Mouse (Mus musculus): ENCODE data around the gene Pheta2.
"Not testable (repeated sequence)": the region's sequence is repeated elsewhere in the genome, so short reads cannot be mapped to it uniquely, and the experiment has no call there.

Gene Pheta2

DNA sequence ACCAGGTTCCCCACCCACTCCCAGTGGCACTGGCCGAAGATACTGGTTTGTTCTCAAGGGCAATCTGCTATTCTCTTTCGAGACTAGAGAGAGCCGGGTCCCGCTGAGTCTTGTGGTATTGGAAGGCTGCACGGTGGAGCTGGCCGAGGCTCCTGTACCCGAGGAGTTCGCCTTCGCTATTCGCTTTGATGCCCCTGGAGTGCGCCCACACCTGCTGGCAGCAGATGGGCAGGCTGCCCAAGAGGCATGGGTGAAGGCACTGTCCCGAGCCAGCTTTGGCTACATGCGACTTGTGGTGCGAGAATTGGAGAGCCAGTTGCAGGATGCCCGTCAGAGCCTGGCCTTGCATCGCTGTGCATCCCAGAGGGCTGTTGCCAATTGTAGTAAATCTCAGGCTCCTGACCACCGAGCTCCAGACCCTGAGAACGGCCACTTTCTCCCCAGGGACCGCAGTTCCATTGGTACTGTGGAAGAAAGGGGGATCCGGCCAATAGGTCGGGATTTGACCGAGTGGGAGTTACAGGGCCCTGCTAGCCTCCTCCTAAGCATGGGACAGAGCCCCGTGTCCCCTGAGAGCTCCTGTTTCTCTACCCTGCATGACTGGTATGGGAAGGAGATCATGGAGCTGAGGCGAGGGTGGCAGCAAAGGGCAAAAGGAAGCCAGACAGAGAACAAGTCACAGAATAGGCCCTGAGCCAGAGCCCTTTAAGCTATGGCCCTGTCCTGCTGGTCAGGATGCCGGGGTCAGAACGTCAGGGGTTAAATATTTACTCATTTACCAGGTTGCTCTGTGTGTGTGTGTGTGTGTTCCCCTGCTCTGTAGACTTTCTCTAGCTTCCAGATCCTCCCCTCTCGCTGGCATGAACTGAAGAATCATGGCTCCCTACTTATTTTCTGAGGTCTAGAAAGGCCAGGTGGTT lies 4.9 kb downstream of the Pheta2 start:
- DNase-seq: peak in 1 of 2 experiments; percentile 38

- no peak for DNase-seq
Measured at GRCm38 (mm10) chr15:82344971-82345370, 6.2 kb downstream of the Pheta2 start.

- peak; percentile 98 for DNase-seq
Measured at GRCm38 (mm10) chr15:82345820-82346470, 7.2 kb downstream of the Pheta2 start.

- DNase-seq: no peak
Measured at GRCm38 (mm10) chr15:82346580-82347302, 8.0 kb downstream of the Pheta2 start.

DNA sequence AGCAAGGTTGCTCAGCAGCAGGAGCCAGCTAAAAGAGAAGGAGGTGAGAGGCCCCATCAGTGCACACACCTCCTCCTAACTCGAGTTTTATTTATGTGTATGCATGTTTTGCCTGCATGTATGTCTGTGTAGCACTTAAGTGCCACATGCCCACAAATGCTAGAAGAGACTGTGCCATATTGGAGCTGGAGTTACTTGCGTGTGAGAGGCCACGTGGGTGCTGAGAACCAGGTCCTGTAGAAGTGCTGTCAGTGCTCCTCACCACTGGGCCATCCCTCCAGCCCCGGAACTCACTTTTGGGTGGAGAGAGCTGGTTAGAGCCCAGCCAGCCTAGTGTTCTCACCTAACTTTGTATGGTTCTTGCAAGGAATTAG lies 8.5 kb downstream of the Pheta2 start:
- no peak for DNase-seq

DNA sequence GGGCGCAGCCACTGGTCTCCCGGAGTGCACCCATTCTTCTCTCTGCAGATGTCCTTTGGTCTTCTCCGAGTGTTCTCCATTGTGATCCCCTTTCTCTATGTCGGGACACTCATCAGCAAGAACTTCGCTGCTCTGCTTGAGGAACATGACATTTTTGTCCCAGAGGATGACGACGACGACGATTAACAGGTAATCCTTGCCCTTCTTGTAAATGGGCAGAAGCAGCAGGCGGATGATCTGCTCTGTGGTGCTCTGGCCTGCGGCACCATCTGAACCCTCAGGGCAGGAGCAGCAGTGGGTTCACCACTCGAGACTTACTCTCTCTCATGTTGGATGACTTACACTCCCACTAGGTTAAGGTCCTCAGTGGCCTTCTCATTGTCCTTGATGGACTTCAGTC lies 9.1 kb downstream of the Pheta2 start:
- no peak for DNase-seq

- no peak for DNase-seq
Measured at GRCm38 (mm10) chr15:82348258-82348998, 9.7 kb downstream of the Pheta2 start.

GRCm38 (mm10) chr15:82348999-82349341 lies 10.2 kb downstream of the Pheta2 start:
- no peak for DNase-seq

DNA sequence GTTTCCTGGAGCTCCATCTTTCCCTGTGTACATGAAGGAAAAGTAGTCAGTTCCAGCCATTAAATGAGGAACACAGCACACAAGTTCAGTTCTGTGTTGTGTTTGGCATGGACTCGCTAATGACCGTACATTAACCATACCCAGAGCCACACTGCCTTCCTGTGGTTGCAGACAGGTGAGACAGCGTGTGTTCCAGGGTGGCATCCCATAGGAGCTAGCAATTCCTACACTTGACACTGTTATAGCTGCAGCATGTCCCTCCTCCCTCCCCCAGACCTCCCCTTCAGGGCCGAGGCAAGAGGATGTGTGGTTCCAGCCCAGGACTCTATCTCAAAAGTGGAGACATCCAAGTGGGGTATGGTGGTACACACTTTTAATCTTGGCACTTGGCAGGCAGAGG lies 11.6 kb downstream of the Pheta2 start:
- DNase-seq: no peak

- DNase-seq: no peak
Measured at GRCm38 (mm10) chr15:82351480-82351879, 12.7 kb downstream of the Pheta2 start.

GRCm38 (mm10) chr15:82353078-82353744 lies 14.5 kb downstream of the Pheta2 start:
- peak in 1 of 2 experiments; percentile 41 for DNase-seq

GRCm38 (mm10) chr15:82353745-82354113 lies 15.0 kb downstream of the Pheta2 start:
- DNase-seq: no peak

GRCm38 (mm10) chr15:82354126-82354945 lies 15.6 kb downstream of the Pheta2 start, which contains the start of gene Ndufa6:
Ndufa6 (minus strand) TSS chr15:82354322.
- peak; percentile 98 to 99 for DNase-seq

DNA sequence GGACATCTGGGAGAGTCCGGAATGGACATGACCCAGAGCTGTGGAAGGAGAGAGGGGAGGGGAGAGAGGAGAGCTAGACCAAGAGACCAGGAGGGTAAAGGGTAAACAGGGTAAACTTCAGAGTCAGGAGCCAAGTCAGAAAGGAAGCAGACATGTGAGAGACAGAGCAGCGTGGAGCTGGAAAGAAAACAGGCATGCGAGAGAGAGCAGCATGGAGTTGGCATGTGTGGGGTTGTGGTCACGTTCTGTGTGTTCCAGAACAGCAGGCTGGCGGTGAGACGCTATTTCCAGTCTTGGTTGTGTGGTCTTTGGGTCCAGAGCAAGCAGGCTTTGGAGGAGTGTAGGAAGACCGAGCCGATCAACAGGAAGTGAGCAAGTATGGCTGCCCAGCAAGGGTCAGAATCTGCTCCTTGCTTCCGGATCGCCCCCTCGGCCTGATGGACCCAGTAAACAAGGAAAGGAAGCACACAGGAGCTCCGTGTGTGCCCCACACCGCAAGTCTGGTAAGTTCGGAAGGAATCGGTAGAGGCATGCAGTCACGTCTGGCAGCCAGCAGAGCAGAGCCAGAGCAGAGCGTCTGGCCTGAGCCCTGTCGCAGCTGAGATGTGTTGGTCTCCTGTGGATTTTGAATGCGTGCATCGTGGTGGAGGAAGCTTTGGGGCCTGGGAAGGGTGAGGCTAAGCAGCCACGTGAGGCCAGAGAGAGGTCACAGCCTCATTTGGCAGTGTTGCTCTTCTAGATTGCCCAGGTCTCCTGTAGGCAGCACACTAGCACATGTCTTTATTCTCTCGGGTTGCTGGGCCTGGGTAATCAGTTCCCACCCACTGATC lies 19.9 kb downstream of the Pheta2 start:
- DNase-seq: no peak

DNA sequence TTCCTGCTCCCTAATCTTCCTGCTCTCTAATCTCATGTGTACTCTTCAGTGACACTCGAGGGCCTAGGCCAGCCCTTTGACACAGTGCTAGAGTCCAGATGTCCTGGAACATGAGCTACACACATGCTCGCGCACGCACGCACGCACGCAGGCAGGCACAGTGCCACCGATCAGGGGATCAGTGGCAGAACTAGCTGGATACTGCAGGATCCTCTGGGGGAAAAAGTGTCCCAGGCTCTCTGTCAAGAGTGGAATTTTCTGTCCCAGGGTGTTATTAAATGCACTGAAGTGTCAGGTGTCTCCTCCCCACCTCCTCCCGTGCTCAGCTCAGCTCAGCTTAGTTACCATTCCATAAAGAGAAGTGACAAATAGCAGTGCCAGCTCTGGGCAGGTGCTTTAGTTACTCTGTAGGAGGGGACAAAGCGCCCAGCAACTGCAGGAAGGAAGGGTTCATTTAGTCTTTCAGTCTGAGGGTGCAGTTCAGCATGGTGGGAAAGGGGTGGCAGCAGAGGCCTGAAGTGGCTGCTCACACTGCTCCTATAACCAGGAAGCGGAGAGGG lies 22.8 kb downstream of the Pheta2 start:
- no peak for DNase-seq

- no peak for DNase-seq
Measured at GRCm38 (mm10) chr15:82362234-82362633, 23.5 kb downstream of the Pheta2 start.

- not testable (repeated sequence) for DNase-seq
Measured at GRCm38 (mm10) chr15:82363801-82364200, 25.1 kb downstream of the Pheta2 start.

- not testable (repeated sequence) for DNase-seq
Measured at GRCm38 (mm10) chr15:82364561-82364960, 25.8 kb downstream of the Pheta2 start.

GRCm38 (mm10) chr15:82368146-82368545 lies 29.4 kb downstream of the Pheta2 start:
- DNase-seq: no peak

- no peak for DNase-seq
Measured at GRCm38 (mm10) chr15:82368851-82369250, 30.1 kb downstream of the Pheta2 start.

Data from cerebellum, postnatal 25 days (tissue).